Mouse (Mus musculus): ENCODE data around the gene Dock6.
A peak's percentile ranks its signal among the peaks of the same experiment; 100 is the strongest.
"Not testable (repeated sequence)": the region's sequence is repeated elsewhere in the genome, so short reads cannot be mapped to it uniquely, and the experiment has no call there.

Dock6 gene

DNA sequence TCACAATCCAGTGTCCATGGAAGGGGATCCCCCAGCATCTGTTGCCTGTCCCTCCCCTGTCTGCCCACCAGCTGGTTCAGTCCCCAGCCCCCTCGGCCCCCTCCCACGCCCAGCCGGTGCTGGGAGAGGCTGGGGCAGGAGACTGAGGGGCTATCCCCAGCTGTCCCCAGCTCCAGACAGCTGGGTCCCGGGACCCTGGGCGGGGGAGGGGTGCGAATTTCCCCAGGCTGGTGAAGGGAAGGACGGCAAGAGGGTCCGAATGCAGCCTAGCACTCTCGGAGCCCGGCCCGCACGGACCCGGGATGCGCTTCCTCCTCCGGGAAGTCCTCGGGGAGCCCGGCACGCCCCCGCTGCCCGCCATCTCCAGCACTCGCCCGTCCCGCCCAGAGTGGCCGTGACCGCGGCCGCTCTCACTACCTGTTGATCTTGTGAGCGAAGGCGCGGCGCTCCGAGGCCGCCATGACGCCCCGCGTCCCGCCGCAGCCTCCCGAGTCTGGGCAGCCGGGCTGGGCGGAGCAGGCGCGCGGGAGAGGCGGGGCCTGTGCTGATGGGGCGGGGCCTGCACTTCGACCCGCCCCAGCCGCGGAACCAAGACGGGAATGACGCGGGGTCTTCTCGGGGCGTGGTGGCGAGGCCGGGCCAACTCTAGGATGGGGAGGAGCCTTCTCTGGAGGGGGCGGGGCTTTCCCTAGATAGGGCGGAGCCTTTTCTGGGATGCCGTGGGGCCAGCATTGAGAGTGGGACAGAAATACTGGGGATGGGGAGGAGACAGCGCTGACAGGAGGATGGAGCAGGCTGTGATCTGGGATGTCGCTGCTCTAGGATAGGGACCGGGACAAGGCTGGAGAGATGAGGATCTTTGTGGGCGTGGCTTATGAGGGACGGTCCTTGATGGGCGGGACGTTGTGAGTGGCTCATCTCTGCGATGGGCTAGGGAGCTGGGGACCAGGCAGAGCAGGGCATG is at the start of gene Dock6:
Gene Dock6, minus strand, starts transcription at position 508 of the 964 bp plus-strand sequence.
- peak; percentile 63 for DNase-seq (ENCODE audit: low spot score)

- DNase-seq (ENCODE audit: low spot score): peak; percentile 69
Observed at GRCm38 (mm10) chr9:21901223-21901820, 48.9 kb upstream of the Dock6 start.

- no peak for DNase-seq (ENCODE audit: low spot score)
Observed at GRCm38 (mm10) chr9:21889229-21889628, 36.8 kb upstream of the Dock6 start.

GRCm38 (mm10) chr9:21876601-21877000 is 24.2 kb upstream of the Dock6 start:
- no peak for DNase-seq (ENCODE audit: low spot score)

- no peak for DNase-seq (ENCODE audit: low spot score)
Observed at GRCm38 (mm10) chr9:21872204-21872603, 19.8 kb upstream of the Dock6 start.

- no peak for DNase-seq (ENCODE audit: low spot score)
Observed at GRCm38 (mm10) chr9:21870879-21871524, 18.6 kb upstream of the Dock6 start.

DNA sequence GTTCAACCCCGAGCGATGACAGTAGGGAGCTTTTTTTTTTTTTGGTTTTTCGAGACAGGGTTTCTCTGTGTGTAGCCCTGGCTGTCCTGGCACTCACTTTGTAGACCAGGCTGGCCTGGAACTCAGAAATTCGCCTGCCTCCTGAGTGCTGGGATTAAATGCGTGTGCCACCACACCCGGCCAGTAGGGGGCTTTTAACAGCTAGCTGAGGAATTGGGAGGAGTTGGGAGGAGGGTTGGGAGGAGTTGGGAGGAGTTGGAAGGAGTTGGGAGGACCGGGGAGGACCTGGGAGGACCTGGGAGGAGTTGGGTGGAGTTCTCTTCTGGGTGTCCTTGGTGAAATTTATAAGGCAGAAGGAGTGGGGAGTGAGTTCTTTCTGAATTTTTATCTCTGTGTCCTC is 16.9 kb upstream of the Dock6 start:
- DNase-seq (ENCODE audit: low spot score): not testable (repeated sequence)

GRCm38 (mm10) chr9:21867726-21868125 is 15.3 kb upstream of the Dock6 start:
- DNase-seq (ENCODE audit: low spot score): no peak

GRCm38 (mm10) chr9:21866641-21867040 is 14.2 kb upstream of the Dock6 start:
- no peak for DNase-seq (ENCODE audit: low spot score)

- no peak for DNase-seq (ENCODE audit: low spot score)
Observed at GRCm38 (mm10) chr9:21865673-21866398, 13.4 kb upstream of the Dock6 start.

- DNase-seq (ENCODE audit: low spot score): no peak
Observed at GRCm38 (mm10) chr9:21862181-21862580, 9.7 kb upstream of the Dock6 start.

DNA sequence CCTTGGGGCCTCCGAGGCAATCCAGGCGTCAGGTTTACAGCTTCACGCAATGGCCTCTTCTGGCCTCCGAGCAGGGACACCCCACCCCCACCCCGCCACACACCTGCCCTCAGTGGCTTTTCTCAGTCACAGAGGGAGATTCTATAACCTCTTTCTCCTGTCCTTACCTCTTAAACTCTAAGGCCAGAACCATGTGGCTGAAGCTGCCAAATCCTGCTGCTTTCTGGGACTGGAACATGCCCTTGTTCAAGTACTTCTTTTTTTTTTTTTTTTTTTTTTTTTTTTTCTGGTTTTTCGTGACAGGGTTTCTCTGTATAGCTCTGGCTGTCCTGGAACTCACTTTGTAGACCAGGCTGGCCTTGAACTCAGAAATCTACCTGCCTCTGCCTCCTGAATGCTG is 7.9 kb upstream of the Dock6 start:
- not testable (repeated sequence) for DNase-seq (ENCODE audit: low spot score)

- DNase-seq (ENCODE audit: low spot score): no peak
Observed at GRCm38 (mm10) chr9:21859606-21860005, 7.2 kb upstream of the Dock6 start.

- DNase-seq (ENCODE audit: low spot score): no peak
Observed at GRCm38 (mm10) chr9:21858084-21858483, 5.6 kb upstream of the Dock6 start.

GRCm38 (mm10) chr9:21857501-21857900 is 5.1 kb upstream of the Dock6 start:
- no peak for DNase-seq (ENCODE audit: low spot score)

GRCm38 (mm10) chr9:21854894-21855293 is 2.5 kb upstream of the Dock6 start:
- no peak for DNase-seq (ENCODE audit: low spot score)

DNA sequence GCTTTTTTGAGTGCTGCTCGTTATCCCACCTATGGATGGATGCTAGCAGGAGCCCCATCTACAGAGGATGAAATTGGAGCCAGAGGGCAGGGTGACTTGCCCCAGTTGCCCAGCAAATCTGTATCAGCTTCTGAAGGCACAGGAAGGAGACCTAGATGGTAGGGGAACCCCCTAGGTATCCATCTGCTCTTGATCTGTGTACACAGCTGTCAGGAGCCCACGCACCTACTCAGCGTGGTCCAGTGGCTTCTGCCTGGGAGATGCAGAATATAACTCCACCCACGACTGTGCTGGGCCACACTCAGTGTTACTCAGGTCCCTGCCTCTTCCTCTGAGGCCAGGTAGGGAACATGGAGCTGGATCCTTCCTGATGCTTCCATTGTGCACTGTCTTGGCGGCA is 1.5 kb upstream of the Dock6 start:
- DNase-seq (ENCODE audit: low spot score): no peak

DNA sequence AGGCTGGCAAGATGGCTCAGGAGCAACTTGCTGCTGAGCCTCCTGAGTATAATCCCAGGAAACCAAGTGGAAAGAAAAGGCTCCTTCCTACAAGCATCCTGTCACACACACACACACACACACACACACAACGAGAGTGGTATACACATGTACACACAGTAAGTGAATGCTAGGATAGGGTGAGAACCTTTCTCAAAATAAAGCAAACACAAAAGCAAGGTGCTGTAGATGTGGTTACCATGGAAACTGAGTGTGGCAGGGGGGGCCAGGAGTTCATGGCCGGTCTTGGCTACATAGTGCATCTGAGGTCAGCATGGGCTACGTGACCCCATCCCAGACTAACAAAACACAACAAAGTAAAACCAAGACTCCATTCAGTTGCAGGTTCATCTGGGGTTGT is 1.4 kb downstream of the Dock6 start:
- DNase-seq (ENCODE audit: low spot score): no peak

DNA sequence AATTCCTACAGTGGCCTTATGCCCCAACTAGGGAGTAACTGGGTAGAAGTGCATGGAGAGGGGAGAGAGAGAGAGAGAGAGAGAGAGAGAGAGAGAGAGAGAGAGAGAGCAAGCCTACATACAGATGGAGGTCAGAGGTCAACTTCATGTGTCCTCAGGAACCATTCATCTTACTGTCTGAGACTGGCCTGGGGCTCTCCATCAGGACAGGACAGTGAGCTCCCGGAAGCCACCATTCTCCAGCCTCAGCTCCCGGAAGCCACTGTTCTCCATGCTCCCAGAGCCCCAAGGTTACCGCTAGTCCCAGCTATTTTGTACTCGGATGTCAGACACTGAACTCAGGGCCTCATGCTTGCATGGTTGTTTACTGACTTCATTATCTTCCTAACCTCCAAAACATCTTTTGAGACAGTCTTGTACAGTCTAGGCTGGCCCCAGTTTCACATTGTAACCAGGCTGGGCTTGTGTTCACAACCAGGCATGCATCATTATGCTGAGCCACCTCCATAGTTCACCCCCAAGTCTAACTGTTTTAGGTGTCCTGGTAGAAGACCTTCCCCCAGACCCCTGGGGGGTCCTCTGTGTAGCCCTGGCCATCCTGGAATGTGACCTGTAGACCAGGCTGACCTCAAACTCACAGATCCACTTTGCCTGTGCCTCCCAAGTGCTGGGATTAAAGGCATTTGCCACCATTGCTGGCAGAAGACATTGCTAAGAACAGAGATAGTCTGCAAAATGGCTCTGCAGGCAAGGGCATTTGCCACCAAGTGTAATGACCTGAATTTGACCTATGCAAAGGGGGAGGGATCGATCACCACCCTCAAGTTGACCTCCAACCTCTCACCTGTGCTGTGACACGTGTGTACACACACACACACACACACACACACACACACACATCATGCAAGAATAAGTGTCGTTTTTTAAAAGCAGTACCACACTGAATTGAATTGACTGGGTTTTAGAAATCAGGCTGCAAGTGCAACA is 2.5 kb downstream of the Dock6 start:
- no peak for DNase-seq (ENCODE audit: low spot score)

GRCm38 (mm10) chr9:21847926-21848325 is 4.5 kb downstream of the Dock6 start:
- no peak for DNase-seq (ENCODE audit: low spot score)

- DNase-seq (ENCODE audit: low spot score): no peak
Observed at GRCm38 (mm10) chr9:21847425-21847824, 5.0 kb downstream of the Dock6 start.

All from left cerebral cortex, adult 11 months (tissue).